Mouse (Mus musculus) gastrocnemius, adult 2 months (tissue): ENCODE results near the gene Lman1l. TPM values are rescaled to one million over a fixed set of nuclear protein-coding genes. Genes with fewer than 3 reads are reported as not detected.

Experiments
- DNase-seq: peaks from one replicate; pipeline ENCODE4 v3.0.0; 2022
- H3K27ac ChIP-seq: fragments of 200-600 bp; 2 replicates; pipeline ENCODE4 v1.8.1; 2022; ENCODE audit warnings: mild to moderate bottlenecking
- H3K4me3 ChIP-seq: fragments of 200-600 bp; 2 replicates; pipeline ENCODE4 v1.8.1; 2022; ENCODE audit warnings: mild to moderate bottlenecking, moderate library complexity
- CTCF ChIP-seq: fragments of 200-600 bp; IDR thresholded peaks from 2 replicates; pipeline ENCODE4 v1.8.1; 2022; ENCODE audit warnings: antibody characterized with exemption, mild to moderate bottlenecking, moderate library complexity
- intact Hi-C: fragments of 180-260 bp; cut with DNase I; formaldehyde crosslinking; loops from one replicate; pipeline ENCODE4 v1.15.1; 2025
- long read RNA-seq, 2 experiments: library from polyadenylated mRNA; stranded (forward); transcript quantifications; one replicate each; pipeline ENCODE4 v2.0.0; 2021
- total RNA-seq, 2 experiments: library from RNA; stranded (reverse); gene quantifications; 2 replicates each; pipeline ENCODE4 v1.2.3; 2021

Gene Lman1l
- not detected for total RNA-seq
- long read RNA-seq, experiment 1 = 0 reads
- long read RNA-seq, experiment 2 = 0 reads

DNA sequence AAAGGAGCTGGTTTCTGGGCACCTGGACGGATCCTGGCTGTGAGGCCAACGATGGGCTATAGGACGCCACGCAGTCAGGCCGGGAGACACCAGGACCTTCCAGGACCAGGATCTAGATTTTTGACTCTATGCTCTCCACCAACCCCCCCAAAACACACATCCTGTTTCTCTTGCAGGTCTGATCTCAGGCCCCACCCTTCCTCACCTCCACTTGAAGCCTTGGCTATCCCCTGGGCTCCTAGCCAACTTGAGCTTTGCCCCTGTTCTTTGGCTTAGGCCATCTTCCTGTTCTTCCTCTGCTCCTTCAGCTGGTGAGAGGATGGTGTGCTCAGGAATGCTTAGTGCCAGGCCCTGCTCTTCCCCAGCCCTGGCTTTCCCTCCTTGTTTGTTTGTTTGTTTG is at the start of gene Lman1l:
TSS of gene Lman1l (minus strand) at position 101 of the 400 bp plus-strand sequence.
- DNase-seq = no peak
- no peak within 1 kb of the TSS for H3K4me3 ChIP-seq
- TF ChIP-seq CTCF = no peak
- intact Hi-C loops = no loop called here
- no peak within 1 kb of the TSS for H3K27ac ChIP-seq

DNA sequence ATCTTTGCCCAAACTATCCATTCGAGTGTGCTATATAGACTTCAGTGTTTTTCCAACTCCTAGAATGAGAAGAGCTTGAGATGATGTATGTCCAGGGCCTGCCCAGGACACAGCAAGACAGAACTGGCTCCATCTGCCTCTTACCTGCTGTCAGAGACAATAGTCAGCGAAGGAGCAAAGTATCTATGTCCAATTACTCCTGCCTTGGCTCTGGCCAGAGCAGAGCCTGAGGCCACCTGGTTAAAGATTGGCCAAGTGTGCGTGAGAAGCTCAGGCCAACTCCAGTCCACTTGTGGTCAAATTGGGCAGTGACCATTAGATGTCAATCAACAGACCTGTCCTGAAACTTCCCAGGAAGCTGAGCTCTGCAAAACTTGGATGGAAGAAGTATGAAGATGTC is 49.0 kb upstream of the Lman1l start:
- Histone ChIP-seq H3K4me3 (no peak overlapping the region), H3K27ac (no peak overlapping the region)
- DNase-seq = no peak
- intact Hi-C loops = no loop called here
- TF ChIP-seq CTCF = no peak

DNA sequence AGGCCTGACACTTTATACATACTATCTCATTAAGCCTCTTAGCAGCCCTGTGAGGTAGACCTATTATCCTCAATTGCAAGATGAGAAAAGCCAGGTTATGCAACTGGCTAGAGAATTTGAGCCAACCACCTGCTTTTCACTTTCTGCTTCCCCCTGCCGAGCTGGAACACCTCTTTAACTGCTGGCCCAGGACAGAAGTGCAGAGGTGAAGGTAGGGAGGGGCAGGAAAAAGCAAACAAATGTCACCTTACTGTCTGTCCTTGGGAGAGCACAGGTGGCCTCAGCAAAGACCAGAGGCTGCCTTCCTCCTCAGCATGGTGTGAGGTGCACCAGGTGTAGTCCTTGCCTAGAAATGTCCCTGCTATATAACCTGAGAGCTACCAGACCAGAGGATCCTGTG is 47.7 kb upstream of the Lman1l start:
- H3K27ac ChIP-seq = peak overlapping the region; percentile 50
- intact Hi-C loops = no loop called here
- DNase-seq = no peak
- H3K4me3 ChIP-seq = no peak overlapping the region
- TF ChIP-seq CTCF = no peak

DNA sequence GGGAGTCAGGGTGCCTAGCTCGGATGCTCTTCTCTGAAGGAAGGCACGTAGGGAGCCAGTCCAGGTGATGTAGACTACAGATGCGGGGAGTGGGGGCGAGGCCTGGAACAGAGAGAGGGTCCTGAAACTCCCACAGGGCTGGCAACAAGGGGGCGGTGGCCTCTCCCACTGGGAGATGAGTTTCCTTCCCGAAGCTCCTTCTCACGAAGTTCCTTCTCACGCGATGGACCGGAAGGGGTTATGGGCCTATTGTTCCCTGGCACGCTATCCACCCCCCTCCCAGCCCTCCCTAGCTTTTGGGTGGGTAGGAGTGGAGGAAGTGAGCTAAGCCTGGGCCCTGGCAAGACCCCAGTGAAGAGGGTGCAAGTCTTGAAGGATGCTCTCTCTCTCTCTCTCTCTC is 47.2 kb upstream of the Lman1l start:
- H3K4me3 ChIP-seq = no peak overlapping the region
- intact Hi-C loops = no loop called here
- no peak for TF ChIP-seq CTCF
- H3K27ac ChIP-seq = peak overlapping the region; percentile 48
- no peak for DNase-seq

DNA sequence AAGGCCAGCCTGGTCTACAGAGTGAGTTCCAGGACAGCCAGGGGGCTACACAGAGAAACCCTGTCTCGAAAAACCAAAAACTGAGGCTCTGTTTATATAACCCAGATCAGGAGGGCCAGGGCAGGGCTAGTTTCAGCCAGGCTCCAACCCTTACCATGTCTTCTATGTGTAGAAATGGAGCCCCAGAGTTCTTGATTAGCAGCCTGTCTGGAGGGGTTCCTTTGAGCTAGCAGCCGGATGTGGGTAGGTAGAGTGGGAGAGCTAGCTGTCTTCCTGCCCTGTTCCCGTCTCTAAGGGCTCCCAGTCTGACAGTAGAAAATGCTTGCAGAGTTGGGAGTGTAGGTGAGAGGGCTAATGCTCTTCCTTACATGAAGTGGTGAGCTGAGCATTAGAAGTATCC is 46.6 kb upstream of the Lman1l start:
- Histone ChIP-seq H3K4me3 (no peak overlapping the region), H3K27ac (peak overlapping the region; percentile 48)
- intact Hi-C loops = no loop called here
- DNase-seq = no peak
- no peak for TF ChIP-seq CTCF

DNA sequence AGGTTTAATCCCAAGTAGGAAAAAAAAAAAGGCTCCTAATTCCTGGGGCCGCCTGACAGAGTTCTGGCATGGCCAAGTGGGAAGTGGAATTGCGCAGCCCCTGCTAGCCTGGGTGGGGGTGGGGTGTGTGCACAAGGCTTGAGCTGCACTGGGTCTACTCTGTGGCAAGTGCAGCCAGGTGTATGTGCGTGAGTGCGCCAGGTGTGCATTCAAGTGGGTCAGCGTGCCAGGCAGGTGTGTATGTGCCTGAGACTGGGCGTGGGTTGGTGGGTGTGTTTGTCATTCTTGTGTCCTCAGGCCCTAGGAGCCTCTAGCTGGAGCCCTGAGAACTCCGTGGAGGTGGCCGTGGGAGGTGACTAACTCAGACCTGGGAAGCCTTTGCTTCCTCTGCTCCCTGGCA is 46.0 kb upstream of the Lman1l start:
- Histone ChIP-seq H3K4me3 (no peak overlapping the region), H3K27ac (peak overlapping the region; percentile 48; the same call in 1 of the 2 replicates)
- intact Hi-C loops = no loop called here
- DNase-seq = no peak
- TF ChIP-seq CTCF = no peak

DNA sequence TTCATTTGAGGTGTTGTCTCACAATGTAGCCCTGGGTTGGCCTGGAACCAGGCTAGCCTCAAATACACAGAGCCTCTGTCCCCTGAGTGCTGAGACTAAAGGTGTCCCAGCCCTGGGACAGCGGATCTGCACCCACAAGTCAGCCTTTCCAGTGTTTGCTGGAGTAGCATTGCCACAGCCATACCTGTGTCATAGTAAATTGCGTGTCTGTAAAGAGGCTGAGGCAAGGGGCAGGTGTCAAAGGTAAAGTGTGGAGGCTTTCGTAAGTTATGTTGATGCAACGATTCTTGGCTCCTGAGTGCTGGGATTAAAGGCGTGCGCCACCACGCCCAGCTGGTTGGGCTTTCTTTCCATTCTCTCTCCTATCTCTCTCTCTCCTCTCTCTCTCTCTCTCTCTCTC is 44.0 kb upstream of the Lman1l start:
- DNase-seq = no peak
- intact Hi-C loops = no loop called here
- Histone ChIP-seq H3K4me3 (no peak overlapping the region), H3K27ac (no peak overlapping the region)
- TF ChIP-seq CTCF = no peak

DNA sequence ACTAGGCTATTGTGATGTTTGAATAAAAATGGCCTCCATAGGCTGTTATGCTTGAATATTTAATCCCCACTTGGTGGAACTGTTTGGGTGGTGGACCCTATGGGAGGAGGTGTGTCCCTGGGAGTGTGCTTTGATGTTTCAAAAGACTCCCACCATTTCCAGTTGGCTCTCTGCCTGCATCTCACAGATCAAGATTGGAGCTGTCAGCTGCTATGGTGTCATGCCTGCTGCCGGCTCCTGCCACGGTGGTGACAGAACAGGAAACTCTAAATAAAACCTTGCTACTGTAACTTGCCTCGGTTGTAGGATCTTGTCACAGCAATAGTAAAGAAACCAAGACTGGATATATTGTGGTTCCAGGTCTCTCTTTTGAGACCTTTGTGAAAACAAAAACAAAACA is 41.0 kb upstream of the Lman1l start:
- intact Hi-C loops = no loop called here

DNA sequence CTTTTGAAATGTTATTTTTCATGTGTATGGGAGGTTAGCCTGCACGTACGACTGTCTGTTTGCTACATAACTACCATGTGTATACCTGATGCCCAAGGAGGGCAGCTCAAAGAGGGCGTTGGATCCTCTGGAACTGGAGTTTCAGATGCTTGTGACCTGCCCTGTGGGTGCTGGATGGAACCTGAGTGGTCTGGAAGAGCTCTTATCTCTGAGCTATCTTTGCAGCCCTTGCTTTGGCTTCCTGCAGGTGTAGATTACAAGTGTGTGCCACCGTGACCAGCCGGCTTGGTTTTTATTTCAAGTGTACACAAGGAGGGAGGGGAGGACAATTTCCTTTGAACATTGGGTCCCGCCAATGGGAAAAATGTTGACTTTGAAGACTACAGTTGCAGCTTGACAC is 39.9 kb upstream of the Lman1l start:
- no peak overlapping the region for H3K4me3 ChIP-seq
- DNase-seq = no peak
- H3K27ac ChIP-seq = no peak overlapping the region
- no peak for TF ChIP-seq CTCF
- intact Hi-C loops = no loop called here

More for the DNA sequence above, 41.0 kb upstream of the Lman1l start:
- no peak overlapping the region for H3K27ac ChIP-seq
- no peak overlapping the region for H3K4me3 ChIP-seq
- no peak for DNase-seq
- TF ChIP-seq CTCF = no peak

DNA sequence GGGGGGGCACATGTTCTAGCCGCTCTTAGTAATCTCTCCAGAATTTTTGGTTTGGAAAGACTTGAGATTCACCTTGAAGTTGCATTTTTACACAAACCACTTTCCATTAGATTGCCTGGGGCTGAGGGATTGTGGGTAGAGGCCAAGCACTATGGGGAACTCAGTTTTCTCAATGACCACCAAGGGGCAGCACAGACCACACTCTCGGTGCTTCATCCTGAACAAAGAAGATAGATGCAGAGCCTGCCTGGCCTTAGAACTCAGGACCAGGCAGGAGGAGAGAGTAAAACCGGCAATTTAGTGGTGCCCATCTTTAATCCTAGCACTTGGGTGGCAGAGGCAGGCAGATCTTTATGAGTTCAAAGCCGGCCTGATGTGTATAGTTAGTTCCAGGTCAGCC is 39.2 kb upstream of the Lman1l start:
- DNase-seq = peak; percentile 80
- TF ChIP-seq CTCF = peak; percentile 93
- Histone ChIP-seq H3K4me3 (no peak overlapping the region), H3K27ac (no peak overlapping the region)
- intact Hi-C loops = loop anchor here (1.0 to 5.0 kb wide), 3 partner anchors 85 to 137 kb away; partner anchors contain the start of genes Cox5a and Fam219b

DNA sequence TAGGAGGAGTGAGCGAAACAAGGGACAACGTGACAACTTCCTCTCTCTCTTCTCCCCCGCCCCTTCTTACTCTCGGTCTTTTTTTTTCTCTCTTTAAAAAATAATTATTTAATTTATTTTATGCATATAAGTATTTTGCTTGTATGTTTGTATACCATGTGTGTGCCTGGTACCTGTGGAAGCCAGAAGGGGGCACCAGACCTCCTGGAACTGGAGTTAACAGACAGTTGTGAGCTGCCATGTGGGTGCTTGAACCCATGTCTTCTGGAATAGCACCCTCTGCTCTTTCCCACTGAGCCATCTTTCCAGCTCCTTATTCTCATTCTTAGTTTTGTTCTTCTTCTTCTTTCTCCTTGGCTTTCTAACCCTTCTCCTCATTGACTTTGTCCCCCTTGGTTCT is 38.4 kb upstream of the Lman1l start:
- TF ChIP-seq CTCF = peak; percentile 22; the same call in 1 of the 2 replicates
- intact Hi-C loops = loop anchor here (1.0 to 5.0 kb wide), 3 partner anchors 85 to 137 kb away; partner anchors contain the start of genes Cox5a and Fam219b
- DNase-seq = no peak
- Histone ChIP-seq H3K4me3 (no peak overlapping the region), H3K27ac (no peak overlapping the region)

DNA sequence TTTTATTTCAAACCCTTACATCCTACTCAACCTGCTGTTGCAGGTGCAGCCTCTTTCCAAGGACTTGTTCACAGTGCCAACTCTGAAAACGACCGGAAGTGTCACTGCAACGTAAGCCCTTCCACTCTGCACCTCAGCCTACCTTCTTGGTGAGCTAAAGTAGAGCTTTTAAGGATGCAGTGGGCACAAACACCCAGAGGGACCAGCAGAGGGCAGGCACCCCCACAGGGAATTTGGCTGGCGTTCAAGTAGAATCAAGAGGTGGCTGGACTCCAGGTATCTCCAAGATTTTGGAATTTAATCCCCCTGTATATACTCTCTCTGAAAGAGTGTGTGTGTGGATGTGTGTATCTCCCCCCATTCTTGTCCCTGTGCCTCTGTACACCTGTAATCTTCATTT is 37.3 kb upstream of the Lman1l start:
- Histone ChIP-seq H3K4me3 (no peak overlapping the region), H3K27ac (no peak overlapping the region)
- intact Hi-C loops = loop anchor here (5.0 kb wide), 2 partner anchors 121 to 136 kb away; partner anchors contain the start of genes Cox5a and Fam219b
- no peak for DNase-seq
- TF ChIP-seq CTCF = 0 out of 2 replicates have a peak, but pooled peaks have one; percentile 10

DNA sequence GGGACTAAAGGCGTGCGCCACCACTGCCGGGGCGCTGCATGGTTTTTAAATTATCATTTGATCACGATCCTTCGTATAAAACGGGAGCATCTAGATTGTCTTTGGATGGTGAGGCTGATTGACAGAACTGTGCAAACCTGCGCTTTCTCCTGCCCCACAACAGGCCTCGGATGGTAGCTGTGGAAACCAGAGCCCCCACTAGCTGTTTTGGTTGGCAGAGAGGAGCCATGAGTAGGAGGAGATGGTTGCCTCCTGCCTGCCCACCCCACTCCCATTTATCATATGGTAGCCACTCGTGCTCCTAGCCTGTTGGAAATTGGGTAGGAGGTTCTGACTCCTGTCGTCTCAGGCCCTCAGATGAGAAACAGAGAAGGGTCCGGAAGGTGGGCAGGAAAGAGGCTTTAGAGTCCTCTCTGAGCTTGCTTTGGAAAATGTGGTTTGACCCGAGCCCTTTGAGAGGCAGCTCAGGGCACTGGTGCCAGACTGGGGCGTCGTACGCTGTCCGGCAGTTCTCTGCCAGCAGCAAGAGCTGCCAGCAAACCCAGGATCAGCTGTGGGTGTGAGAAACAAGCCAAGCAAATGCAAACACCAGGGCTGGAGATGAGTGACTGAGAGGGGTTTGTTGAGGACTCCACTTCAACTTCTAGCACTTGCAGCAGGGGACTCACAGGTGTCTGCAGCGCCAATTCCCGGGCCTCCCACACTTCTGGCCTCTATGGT is 36.2 kb upstream of the Lman1l start:
- H3K27ac ChIP-seq = 0 out of 2 replicates have a peak overlapping the region, but pooled peaks have one; percentile 28
- H3K4me3 ChIP-seq = no peak overlapping the region
- TF ChIP-seq CTCF = no peak
- intact Hi-C loops = loop anchor here (5.0 kb wide), 2 partner anchors 119 to 134 kb away; partner anchors contain the start of genes Cox5a and Fam219b
- DNase-seq = peak; percentile 73
